Mouse (Mus musculus) activated CD4-positive, CD25-positive, alpha-beta regulatory T cell, adult 9 weeks (primary cell): ENCODE results near the gene Zfp455. TPM values are rescaled to one million over a fixed set of nuclear protein-coding genes. Genes with fewer than 3 reads are reported as not detected.

Experiments
- polyA plus RNA-seq: library from polyadenylated mRNA; unstranded; fragments of 100-300 nt; shearing (Covaris generic); gene quantifications from one replicate; pipeline ENCODE4 v1.2.1, GENCODE M21; 2017

The Zfp455 gene
- 6.4 TPM for polyA plus RNA-seq

GRCm38 (mm10) chr13:67194340-67194894 lies at the start of gene Zfp455:
Gene Zfp455 (plus strand): TSS chr13:67194506.

GRCm38 (mm10) chr13:67172991-67173722 lies 21.1 kb upstream of the Zfp455 start, which contains the start of gene Rsl1:
Gene Rsl1 (plus strand): TSS chr13:67173182.

Other genes starting within 250 kb of the Zfp455 start
- 9.2 TPM for gene Zfp712, start 133.3 kb upstream of the Zfp455 start, polyA plus RNA-seq
- gene Zfp708, start 96.5 kb upstream of the Zfp455 start, polyA plus RNA-seq = 5.6 TPM
- gene Gm28557, start 85.9 kb upstream of the Zfp455 start, polyA plus RNA-seq = 3.9 TPM
- 0.70 TPM for gene Rslcan18, start 78.2 kb upstream of the Zfp455 start, polyA plus RNA-seq
- gene Zfp759, start 72.8 kb upstream of the Zfp455 start, polyA plus RNA-seq = 3.5 TPM
- 19.2 TPM for gene Rsl1, start 21.3 kb upstream of the Zfp455 start, polyA plus RNA-seq
- gene Zfp458, start 84.0 kb downstream of the Zfp455 start, polyA plus RNA-seq = 3.4 TPM
- gene Zfp457, start 112.0 kb downstream of the Zfp455 start, polyA plus RNA-seq = 0.48 TPM
- gene Zfp595, start 138.1 kb downstream of the Zfp455 start, polyA plus RNA-seq = 7.2 TPM
- 3.3 TPM for gene Gm28044, start 166.0 kb downstream of the Zfp455 start, polyA plus RNA-seq
- gene Zfp953, start 166.1 kb downstream of the Zfp455 start, polyA plus RNA-seq = 3.0 TPM
- 2.6 TPM for gene Gm28041, start 181.2 kb downstream of the Zfp455 start, polyA plus RNA-seq
- gene Zfp456, start 181.3 kb downstream of the Zfp455 start, polyA plus RNA-seq = 7.3 TPM
- 23.5 TPM for gene Zfp429, start 205.3 kb downstream of the Zfp455 start, polyA plus RNA-seq
- gene Zfp459, start 226.9 kb downstream of the Zfp455 start, polyA plus RNA-seq = 2.1 TPM